Mouse (Mus musculus) cerebellum, adult 2 months (tissue): ENCODE data around the gene Nr6a1.

Experiments
- CTCF ChIP-seq: fragments of 200-500 bp; IDR thresholded peaks from 2 replicates; pipeline ENCODE4 v1.5.1; 2011; ENCODE audit warnings: low read depth, mild to moderate bottlenecking, control low read depth, low read length, moderate library complexity, borderline replicate concordance; ENCODE audit not compliant: insufficient read depth
- POLR2A ChIP-seq: fragments of 200-500 bp; IDR thresholded peaks from 2 replicates; pipeline ENCODE4 v1.6.1; 2011; ENCODE audit warnings: low read length, control low read depth, borderline replicate concordance; ENCODE audit not compliant: insufficient read depth

DNA sequence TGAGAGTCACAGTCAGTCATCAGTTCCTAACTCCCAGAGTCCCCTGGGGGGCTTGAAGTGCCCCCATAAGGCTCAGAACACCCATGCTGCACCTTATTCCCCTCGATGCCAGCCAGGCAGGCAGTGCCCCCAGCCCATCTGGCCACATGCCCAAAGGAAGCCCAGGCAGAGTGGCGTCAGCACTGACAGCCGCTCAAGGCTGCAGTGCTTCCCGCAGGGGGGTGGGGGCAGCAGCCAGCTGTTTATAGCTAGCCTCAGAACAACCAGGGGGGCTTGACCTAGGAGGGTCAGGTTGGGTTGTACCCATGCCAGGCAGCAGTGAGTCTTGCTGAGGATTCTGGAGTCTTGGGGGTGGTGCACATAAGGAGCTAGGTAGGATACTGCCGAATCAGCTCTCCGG lies 220.8 kb downstream of the Nr6a1 start:
- TF ChIP-seq POLR2A (no peak), CTCF (no peak)
